Mouse (Mus musculus): ENCODE results near the gene Rorc. TPM values are rescaled to one million over a fixed set of nuclear protein-coding genes. Genes with fewer than 3 reads are reported as not detected.

Gene Rorc
- total and polyA plus RNA-seq, 3 experiments = 0.47 to 1.2 (median 1.2) TPM

DNA sequence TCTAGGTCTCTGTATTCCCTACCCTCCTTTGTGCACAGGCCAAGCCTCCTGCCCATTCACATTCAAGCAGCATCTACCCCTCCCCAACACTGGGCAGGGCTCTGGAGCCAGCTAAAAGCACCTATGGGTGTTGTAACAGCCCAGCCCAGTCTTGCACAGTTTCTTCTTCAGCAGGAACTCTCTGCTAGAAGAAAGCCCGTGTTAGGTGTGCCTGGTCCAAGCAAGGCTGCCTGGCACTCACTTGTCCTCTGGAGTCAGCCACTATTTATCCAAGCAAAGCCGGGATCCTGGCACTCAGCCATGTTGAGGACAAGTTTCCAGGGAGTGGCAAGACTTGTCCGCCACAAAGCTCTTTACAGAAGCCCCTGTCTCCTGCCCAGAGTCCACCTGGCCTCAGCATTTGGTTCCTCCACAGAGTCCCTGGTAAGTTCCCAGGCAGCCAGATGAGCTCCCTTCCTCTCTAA is 30.6 kb upstream of the Rorc start, which contains the start of gene Them5:
TSS of gene Them5 (plus strand) at position 141 of the 464 bp plus-strand sequence.
- Histone ChIP-seq H3K9me3 (replicated peaks; ENCODE audit: low read length) (no peaks in the 10 kb centered on the region), H3K36me3 (replicated peaks in 1 of 2; ENCODE audit: control insufficient read depth in 1 of 2, insufficient read depth in 1 of 2, low read length in 1 of 2) (no peaks in the 10 kb centered on the region), H3K4me2 (ENCODE audit: insufficient read depth, low read depth, poor library complexity, severe bottlenecking) (no peak within 1 kb of the TSS), H3K27ac (ENCODE audit: insufficient read depth, low read depth) (no peak within 1 kb of the TSS), H3K9ac (ENCODE audit: insufficient read depth, low read depth) (no peak within 1 kb of the TSS), H3K79me2 (replicated peaks; ENCODE audit: control insufficient read depth, extremely low read depth, insufficient read depth, poor library complexity, severe bottlenecking) (no peaks in the 10 kb centered on the region), H3K4me3 (replicated peaks in 1 of 3; ENCODE audit: low read depth in 2 of 3, low read length in 2 of 3, poor library complexity in 1 of 3) (no peak within 1 kb of the TSS), H3K4me1 (ENCODE audit: control insufficient read depth in 1 of 2, insufficient read depth in 2 of 2) (no peaks in the 10 kb centered on the region), H3K27me3 (replicated peaks) (peaks cover 9% of the 10 kb centered on the region)
- in situ Hi-C loops (cut with MboI; ENCODE audit: low pct_ligation_motif_present, low pct_unique_long_range_greater_than_20kb, low sequenced_read_pairs) (no loop called here), dilution Hi-C loops (cut with MboI; ENCODE audit: extremely low pct_ligation_motif_present, extremely low pct_unique_long_range_greater_than_20kb, low sequenced_read_pairs) (no loop called here)
- no peak for TF ChIP-seq ZMIZ1 (IDR thresholded peaks at IDR 0.05; ENCODE audit: low read depth, low read length)
- TF ChIP-seq SMC3 (IDR thresholded peaks at IDR 0.05; ENCODE audit: low read depth, low read length) = no peak
- TF ChIP-seq NRF1 (IDR thresholded peaks at IDR 0.05; ENCODE audit: low read depth, low read length) = no peak
- no peak for TF ChIP-seq KAT2A (IDR thresholded peaks at IDR 0.05; ENCODE audit: insufficient replicate concordance, low read length)
- TF ChIP-seq RAD21 (IDR thresholded peaks at IDR 0.05; ENCODE audit: low read depth, low read length) = no peak
- no peak for TF ChIP-seq HCFC1 (IDR thresholded peaks at IDR 0.05; ENCODE audit: low read depth, low read length)
- TF ChIP-seq IRF4 (IDR thresholded peaks at IDR 0.05; ENCODE audit: low read depth, low read length) = no peak
- no peak for DNase-seq (ENCODE audit: extremely low read depth)

DNA sequence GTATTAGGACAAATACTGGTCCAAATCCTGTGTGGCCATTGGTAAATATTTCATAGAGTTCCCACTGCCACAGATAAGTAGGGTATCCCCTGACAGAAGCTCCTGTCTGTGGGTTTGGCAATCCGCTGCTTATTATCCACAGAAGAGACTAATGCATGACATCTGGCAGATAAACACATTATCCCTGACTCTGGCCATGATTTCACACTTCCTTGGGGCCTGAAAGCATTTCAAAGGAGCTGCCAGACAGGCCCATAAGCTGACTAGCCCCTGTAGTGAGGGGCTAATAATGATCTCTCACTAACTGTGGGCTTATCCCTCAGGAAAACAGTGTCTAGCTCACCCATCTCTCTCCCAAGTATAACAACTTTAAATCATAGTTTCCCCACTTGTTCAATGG is 30.0 kb upstream of the Rorc start:
- dilution Hi-C loops (cut with MboI; ENCODE audit: extremely low pct_ligation_motif_present, extremely low pct_unique_long_range_greater_than_20kb, low sequenced_read_pairs) = no loop called here
- Histone ChIP-seq H3K36me3 (replicated peaks in 1 of 2; ENCODE audit: control insufficient read depth in 1 of 2, insufficient read depth in 1 of 2, low read length in 1 of 2) (no peaks in the 10 kb centered on the region), H3K4me2 (ENCODE audit: insufficient read depth, low read depth, poor library complexity, severe bottlenecking) (no peak overlapping the region), H3K27ac (ENCODE audit: insufficient read depth, low read depth) (no peak overlapping the region), H3K4me3 (replicated peaks in 1 of 3; ENCODE audit: low read depth in 2 of 3, low read length in 2 of 3, poor library complexity in 1 of 3) (no peak overlapping the region), H3K4me1 (ENCODE audit: control insufficient read depth in 1 of 2, insufficient read depth in 2 of 2) (no peaks in the 10 kb centered on the region), H3K9ac (ENCODE audit: insufficient read depth, low read depth) (no peak overlapping the region), H3K79me2 (replicated peaks; ENCODE audit: control insufficient read depth, extremely low read depth, insufficient read depth, poor library complexity, severe bottlenecking) (no peaks in the 10 kb centered on the region), H3K27me3 (replicated peaks) (peaks cover 9% of the 10 kb centered on the region), H3K9me3 (replicated peaks; ENCODE audit: low read length) (no peaks in the 10 kb centered on the region)
- TF ChIP-seq TBP (conservative IDR thresholded peaks at IDR 0.05; ENCODE audit: low read depth, low read length) = no peak
- no peak for TF ChIP-seq CTCF (conservative IDR thresholded peaks at IDR 0.05 in 1 of 2, IDR thresholded peaks at IDR 0.05 in 1 of 2; ENCODE audit: low read depth in 2 of 2, low read length in 2 of 2)
- TF ChIP-seq NRF1 (IDR thresholded peaks at IDR 0.05; ENCODE audit: low read depth, low read length) = no peak
- no peak for TF ChIP-seq ELF1 (IDR thresholded peaks at IDR 0.05; ENCODE audit: low read depth, low read length)
- no peak for TF ChIP-seq NELFE (IDR thresholded peaks at IDR 0.05; ENCODE audit: low read depth, low read length)
- TF ChIP-seq POLR2A (IDR thresholded peaks at IDR 0.05; ENCODE audit: low read depth, low read length) = no peak
- no peak for TF ChIP-seq ZC3H11A (IDR thresholded peaks at IDR 0.05; ENCODE audit: low read depth, low read length)
- no peak for TF ChIP-seq MEF2A (IDR thresholded peaks at IDR 0.05; ENCODE audit: borderline replicate concordance, low read depth, low read length)
- TF ChIP-seq KAT2A (IDR thresholded peaks at IDR 0.05; ENCODE audit: insufficient replicate concordance, low read length) = no peak
- TF ChIP-seq JUND (conservative IDR thresholded peaks at IDR 0.05; ENCODE audit: low read depth, low read length) = no peak
- no peak for TF ChIP-seq SIN3A (IDR thresholded peaks at IDR 0.05; ENCODE audit: low read length)
- no peak for TF ChIP-seq JUN (IDR thresholded peaks at IDR 0.05; ENCODE audit: insufficient read depth, low read depth, low read length)
- TF ChIP-seq USF1 (IDR thresholded peaks at IDR 0.05; ENCODE audit: low read depth, low read length) = no peak
- TF ChIP-seq GABPA (IDR thresholded peaks at IDR 0.05; ENCODE audit: insufficient replicate concordance, low read depth, low read length) = no peak
- TF ChIP-seq PAX5 (IDR thresholded peaks at IDR 0.05; ENCODE audit: low read length) = no peak
- in situ Hi-C loops (cut with MboI; ENCODE audit: low pct_ligation_motif_present, low pct_unique_long_range_greater_than_20kb, low sequenced_read_pairs) = no loop called here
- DNase-seq (ENCODE audit: extremely low read depth) = no peak
